In the genomic region with DNA sequence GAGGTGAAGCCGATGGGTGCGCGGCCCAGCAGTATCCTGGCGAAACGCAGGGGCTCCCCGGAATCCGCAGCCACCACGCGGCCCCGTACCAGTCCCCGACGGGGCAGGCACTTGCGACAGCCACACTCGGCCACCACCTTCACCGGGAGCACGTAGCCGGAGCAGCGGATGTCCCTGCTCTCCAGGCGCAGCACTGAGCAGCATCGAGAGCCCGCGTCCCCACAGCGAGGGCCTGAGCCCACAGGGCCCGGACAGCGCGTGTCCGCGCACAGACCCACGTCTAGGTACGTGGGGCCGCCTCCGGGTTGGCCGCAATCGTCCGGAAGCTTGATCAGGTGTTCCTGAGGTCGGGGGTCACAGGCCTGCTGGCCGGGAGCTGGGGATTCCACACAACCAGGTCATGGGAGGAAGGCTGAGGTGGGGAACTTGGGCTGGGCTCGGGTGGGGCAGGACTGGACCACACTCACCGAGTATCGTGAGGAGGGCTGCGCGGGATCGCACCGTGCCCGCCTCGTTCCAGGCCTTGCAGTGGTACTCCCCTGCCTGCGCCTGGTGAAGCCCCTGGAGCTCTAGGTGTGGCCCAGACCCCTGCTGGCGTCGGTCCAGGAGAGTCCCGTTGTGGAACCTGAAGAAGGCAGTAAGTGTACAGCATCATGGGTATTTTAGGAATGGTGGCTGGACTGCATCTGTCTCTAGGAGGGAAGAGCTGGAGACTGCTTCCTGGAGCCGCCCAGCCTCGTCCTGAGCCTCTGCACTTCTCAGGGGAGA, we compare ENCODE assay signal across 9 mouse cellular contexts. TPM values are rescaled to one million over a fixed set of nuclear protein-coding genes. Genes with fewer than 3 reads are reported as not detected.
DNase-seq lines count a peak whose midpoint lies in the region; ATAC-seq lines count a peak whose summit lies in the region.
"Had no signal": no experiment of that assay in that cellular context is flagged by ENCODE, and none has a peak within 500 bp of the region (broad histone marks: within the 10 kb centered on the region; RNA-seq: fewer than 3 reads in every experiment).

No protein-coding gene starts in this region.

- H3K9ac ChIP-seq in kidney, embryonic 16.5 days (replicated peaks; ENCODE audit: low read length), result no peak overlapping the region
- 0 out of 2 replicates have a peak overlapping the region, but pooled peaks have one; percentile 55 for H3K9ac ChIP-seq in embryonic facial prominence, embryonic 13.5 days
- H3K9ac ChIP-seq in intestine, embryonic 15.5 days, result no peak overlapping the region
- H3K9ac ChIP-seq in neural tube, embryonic 11.5 days (ENCODE audit: low read length), result no peak overlapping the region

- peaks cover 90% of the 10 kb centered on the region for H3K27me3 ChIP-seq in kidney, embryonic 16.5 days (ENCODE audit: insufficient read depth, low read length)
- H3K27me3 ChIP-seq in embryonic facial prominence, embryonic 13.5 days, result peaks cover 100% of the 10 kb centered on the region
- H3K27me3 ChIP-seq in intestine, embryonic 15.5 days (replicated peaks), result peaks cover 90% of the 10 kb centered on the region
- H3K27me3 ChIP-seq in neural tube, embryonic 11.5 days (ENCODE audit: control insufficient read depth, insufficient read depth, low read length), result peaks cover 90% of the 10 kb centered on the region

- ATAC-seq in kidney, embryonic 16.5 days (ENCODE audit: low FRiP score, low TSS enrichment), result no peak
- 0 out of 2 replicates have a peak, but pooled peaks have one; percentile 21 for ATAC-seq in embryonic facial prominence, embryonic 13.5 days (ENCODE audit: insufficient number of reproducible peaks, insufficient read depth, low FRiP score, low TSS enrichment, low read depth)
- no peak for ATAC-seq in intestine, embryonic 15.5 days
- no peak; the same call in 1 of the 2 replicates for ATAC-seq in neural tube, embryonic 11.5 days (ENCODE audit: insufficient read depth, low FRiP score, low TSS enrichment)
- no peak for ATAC-seq in megakaryocyte progenitor cell, adult 5-6 weeks (replicated peaks; ENCODE audit: poor library complexity)

- H3K36me3 ChIP-seq in kidney, embryonic 16.5 days (ENCODE audit: insufficient read depth, low read length), result no peaks in the 10 kb centered on the region
- H3K36me3 ChIP-seq in embryonic facial prominence, embryonic 13.5 days, result no peaks in the 10 kb centered on the region
- H3K36me3 ChIP-seq in intestine, embryonic 15.5 days, result no peaks in the 10 kb centered on the region
- no peaks in the 10 kb centered on the region for H3K36me3 ChIP-seq in neural tube, embryonic 11.5 days (ENCODE audit: control insufficient read depth, insufficient read depth, low read length)

- H3K4me1 ChIP-seq in kidney, embryonic 16.5 days (ENCODE audit: insufficient read depth, low read length), result peaks cover 14% of the 10 kb centered on the region
- peaks cover 43% of the 10 kb centered on the region for H3K4me1 ChIP-seq in embryonic facial prominence, embryonic 13.5 days
- H3K4me1 ChIP-seq in intestine, embryonic 15.5 days (replicated peaks), result peaks cover 38% of the 10 kb centered on the region
- H3K4me1 ChIP-seq in neural tube, embryonic 11.5 days (ENCODE audit: control insufficient read depth, insufficient read depth, low read length), result peaks cover 6% of the 10 kb centered on the region; the same call in 1 of the 2 replicates

- WGBS in kidney, embryonic 16.5 days, result 16% methylated on average over 52 of the region's 52 CpGs
- 12% methylated on average over 52 of the region's 52 CpGs for WGBS in embryonic facial prominence, embryonic 13.5 days
- 15% methylated on average over 52 of the region's 52 CpGs for WGBS in intestine, embryonic 15.5 days
- 14% methylated on average over 52 of the region's 52 CpGs for WGBS in neural tube, embryonic 11.5 days

- H3K9me3 ChIP-seq in kidney, embryonic 16.5 days (ENCODE audit: low read length), result 0 out of 2 replicates have a peak, but pooled peaks cover 4% of the 10 kb centered on the region
- H3K9me3 ChIP-seq in embryonic facial prominence, embryonic 13.5 days, result no peaks in the 10 kb centered on the region
- no peaks in the 10 kb centered on the region for H3K9me3 ChIP-seq in intestine, embryonic 15.5 days
- no peaks in the 10 kb centered on the region for H3K9me3 ChIP-seq in neural tube, embryonic 11.5 days (ENCODE audit: control insufficient read depth, low read length)

- no peak overlapping the region for H3K27ac ChIP-seq in kidney, embryonic 16.5 days (ENCODE audit: low read length)
- no peak overlapping the region for H3K27ac ChIP-seq in embryonic facial prominence, embryonic 13.5 days
- no peak overlapping the region for H3K27ac ChIP-seq in intestine, embryonic 15.5 days
- H3K27ac ChIP-seq in neural tube, embryonic 11.5 days (ENCODE audit: low read depth, low read length), result no peak overlapping the region

- peak overlapping the region; percentile 49 for H3K4me2 ChIP-seq in kidney, embryonic 16.5 days (replicated peaks; ENCODE audit: low read depth, low read length)
- peak overlapping the region; percentile 61 for H3K4me2 ChIP-seq in embryonic facial prominence, embryonic 13.5 days
- peak overlapping the region; percentile 75 for H3K4me2 ChIP-seq in intestine, embryonic 15.5 days (replicated peaks)
- no peak overlapping the region for H3K4me2 ChIP-seq in neural tube, embryonic 11.5 days (ENCODE audit: low read depth)

- H3K4me3 ChIP-seq in kidney, embryonic 16.5 days (ENCODE audit: low read length), result peak overlapping the region; percentile 37; the same call in 1 of the 2 replicates
- peak overlapping the region; percentile 46 for H3K4me3 ChIP-seq in embryonic facial prominence, embryonic 13.5 days
- peak overlapping the region; percentile 41 for H3K4me3 ChIP-seq in intestine, embryonic 15.5 days (replicated peaks)
- H3K4me3 ChIP-seq in neural tube, embryonic 11.5 days (ENCODE audit: low read depth, low read length), result peak overlapping the region; percentile 6; the same call in 1 of the 2 replicates

- DNase-seq in kidney, adult 18-20 months, result no peak
- DNase-seq in neural tube, embryonic 11.5 days (ENCODE audit: low spot score), result no peak
- DNase-seq in adrenal gland, postnatal 14 days, result no peak
- no peak for DNase-seq in embryo, embryonic 10 days (ENCODE audit: low spot score)

RNA-seq across cellular contexts. Expression of gene Cilp2, which starts 4.5 kb away (rescaled TPM):
- polyA plus RNA-seq in kidney, embryonic 16.5 days (2015; fragmentation: Nextera tagmentation; extraction: Ambion mirVana), result 0.94 and 0.99 TPM in 2 replicates
- 0.96 and 1.1 TPM in 2 replicates for polyA plus RNA-seq in embryonic facial prominence, embryonic 13.5 days (2015; fragmentation: Nextera tagmentation; extraction: Ambion mirVana)
- 0.48 and 0.65 TPM in 2 replicates for polyA plus RNA-seq in intestine, embryonic 15.5 days (2015; fragmentation: Nextera tagmentation; extraction: Ambion mirVana)
- polyA plus RNA-seq in neural tube, embryonic 11.5 days (2014; fragmentation: Nextera tagmentation; extraction: Ambion mirVana), result 0.47 and 0.86 TPM in 2 replicates
- total RNA-seq in adrenal gland, postnatal 14 days (2021), result 0.07 and 0.15 TPM in 2 replicates
- not detected in 2 replicates for total RNA-seq in megakaryocyte progenitor cell, adult 5-6 weeks (2015)
- not detected in 2 replicates for total RNA-seq in megakaryocyte progenitor cell, adult 5-6 weeks (2017)
- total RNA-seq: neutrophil, adult 5-6 weeks had no signal

RNA-seq across cellular contexts. Expression of gene Tssk6, which starts 19.0 kb away (rescaled TPM):
- 3.8 and 3.9 TPM in 2 replicates for polyA plus RNA-seq in kidney, embryonic 16.5 days (2015; fragmentation: Nextera tagmentation; extraction: Ambion mirVana)
- 4.5 and 4.7 TPM in 2 replicates for polyA plus RNA-seq in embryonic facial prominence, embryonic 13.5 days (2015; fragmentation: Nextera tagmentation; extraction: Ambion mirVana)
- 2.8 and 3.4 TPM in 2 replicates for polyA plus RNA-seq in intestine, embryonic 15.5 days (2015; fragmentation: Nextera tagmentation; extraction: Ambion mirVana)
- 4.1 and 4.8 TPM in 2 replicates for polyA plus RNA-seq in neural tube, embryonic 11.5 days (2014; fragmentation: Nextera tagmentation; extraction: Ambion mirVana)
- 0.83 and 0.85 TPM in 2 replicates for total RNA-seq in adrenal gland, postnatal 14 days (2021)
- total RNA-seq in megakaryocyte progenitor cell, adult 5-6 weeks (2015), result 0.49 and 0.52 TPM in 2 replicates
- 0.08 and 0.57 TPM in 2 replicates for total RNA-seq in megakaryocyte progenitor cell, adult 5-6 weeks (2017)

RNA-seq across cellular contexts. Expression of gene Ndufa13, which starts 19.3 kb away (rescaled TPM):
- polyA plus RNA-seq in kidney, embryonic 16.5 days (2015; fragmentation: Nextera tagmentation; extraction: Ambion mirVana), result 197 and 199 TPM in 2 replicates
- polyA plus RNA-seq in embryonic facial prominence, embryonic 13.5 days (2015; fragmentation: Nextera tagmentation; extraction: Ambion mirVana), result 178 and 184 TPM in 2 replicates
- polyA plus RNA-seq in intestine, embryonic 15.5 days (2015; fragmentation: Nextera tagmentation; extraction: Ambion mirVana), result 212 and 213 TPM in 2 replicates
- 151 and 161 TPM in 2 replicates for polyA plus RNA-seq in neural tube, embryonic 11.5 days (2014; fragmentation: Nextera tagmentation; extraction: Ambion mirVana)
- total RNA-seq in adrenal gland, postnatal 14 days (2021), result 239 and 250 TPM in 2 replicates
- total RNA-seq in megakaryocyte progenitor cell, adult 5-6 weeks (2015), result 48.2 and 51.8 TPM in 2 replicates
- 99.5 and 114 TPM in 2 replicates for total RNA-seq in megakaryocyte progenitor cell, adult 5-6 weeks (2017)

RNA-seq across cellular contexts. Expression of gene Yjefn3, which starts 19.5 kb away (rescaled TPM):
- 3.1 and 5.0 TPM in 2 replicates for polyA plus RNA-seq in kidney, embryonic 16.5 days (2015; fragmentation: Nextera tagmentation; extraction: Ambion mirVana)
- polyA plus RNA-seq in embryonic facial prominence, embryonic 13.5 days (2015; fragmentation: Nextera tagmentation; extraction: Ambion mirVana), result 3.6 TPM in 2 replicates
- 3.9 and 4.2 TPM in 2 replicates for polyA plus RNA-seq in intestine, embryonic 15.5 days (2015; fragmentation: Nextera tagmentation; extraction: Ambion mirVana)
- 3.7 and 5.0 TPM in 2 replicates for polyA plus RNA-seq in neural tube, embryonic 11.5 days (2014; fragmentation: Nextera tagmentation; extraction: Ambion mirVana)
- total RNA-seq in adrenal gland, postnatal 14 days (2021), result 5.7 and 6.7 TPM in 2 replicates
- total RNA-seq in megakaryocyte progenitor cell, adult 5-6 weeks (2015), result not detected in 2 replicates
- total RNA-seq in megakaryocyte progenitor cell, adult 5-6 weeks (2017), result 0.37 TPM in 1 of 2 replicates, not detected in the other
- total RNA-seq: neutrophil, adult 5-6 weeks had no signal

RNA-seq across cellular contexts. Expression of gene Pbx4, which starts 50.7 kb away (rescaled TPM):
- 8.8 and 9.3 TPM in 2 replicates for polyA plus RNA-seq in kidney, embryonic 16.5 days (2015; fragmentation: Nextera tagmentation; extraction: Ambion mirVana)
- 8.7 and 9.7 TPM in 2 replicates for polyA plus RNA-seq in embryonic facial prominence, embryonic 13.5 days (2015; fragmentation: Nextera tagmentation; extraction: Ambion mirVana)
- 3.5 and 3.9 TPM in 2 replicates for polyA plus RNA-seq in intestine, embryonic 15.5 days (2015; fragmentation: Nextera tagmentation; extraction: Ambion mirVana)
- polyA plus RNA-seq in neural tube, embryonic 11.5 days (2014; fragmentation: Nextera tagmentation; extraction: Ambion mirVana), result 28.8 and 31.2 TPM in 2 replicates
- 1.3 and 1.8 TPM in 2 replicates for total RNA-seq in adrenal gland, postnatal 14 days (2021)
- total RNA-seq in megakaryocyte progenitor cell, adult 5-6 weeks (2015), result 6.8 and 10.2 TPM in 2 replicates
- 13.3 and 15.0 TPM in 2 replicates for total RNA-seq in megakaryocyte progenitor cell, adult 5-6 weeks (2017)
